Mouse (Mus musculus): ENCODE results near the gene Rhox11. TPM values are rescaled to one million over a fixed set of nuclear protein-coding genes. Genes with fewer than 3 reads are reported as not detected.
"Not testable (repeated sequence)": the region's sequence is repeated elsewhere in the genome, so short reads cannot be mapped to it uniquely, and the experiment has no call there.

Gene Rhox11
- not detected in 2 replicates for polyA plus RNA-seq (2015; fragmentation: Nextera tagmentation; extraction: Ambion mirVana)

DNA sequence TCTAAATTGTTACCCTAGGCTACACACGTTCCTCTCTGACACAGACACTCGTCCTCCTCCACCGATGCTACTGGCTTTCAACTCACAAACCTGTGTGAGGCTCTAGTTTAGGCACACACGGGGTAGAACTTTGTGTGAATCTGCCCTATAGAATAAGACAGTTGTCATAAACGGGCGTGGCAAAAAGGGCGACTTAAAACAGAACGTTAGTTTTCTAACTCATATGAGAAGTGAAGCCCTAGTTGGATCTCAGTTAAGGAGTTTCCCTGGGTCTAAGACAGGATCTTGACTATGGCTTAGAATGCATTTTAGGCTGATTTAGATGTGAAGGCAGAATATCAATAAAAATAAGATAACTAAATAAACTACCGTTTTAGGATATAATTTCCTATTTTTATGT lies at the start of gene Rhox11:
Gene Rhox11 (minus strand): TSS at position 101 of the 400 bp plus-strand sequence.
- H3K4me3 ChIP-seq (replicated peaks): no peak within 1 kb of the TSS
- no peak within 1 kb of the TSS for H3K9ac ChIP-seq
- no peaks in the 10 kb centered on the region for H3K9me3 ChIP-seq (replicated peaks)
- H3K27ac ChIP-seq: no peak within 1 kb of the TSS
- H3K4me1 ChIP-seq: no peaks in the 10 kb centered on the region
- no peaks in the 10 kb centered on the region for H3K27me3 ChIP-seq
- no peak within 1 kb of the TSS for H3K4me2 ChIP-seq
- no peak for ATAC-seq (replicated peaks; ENCODE audit: low FRiP score)
- WGBS: 89% methylated on average over 9 of the region's 9 CpGs
- no peaks in the 10 kb centered on the region for H3K36me3 ChIP-seq

GRCm38 (mm10) chrX:38121478-38121877 lies 36.5 kb upstream of the Rhox11 start:
- 0 out of 2 replicates have a peak, but pooled peaks cover 4% of the 10 kb centered on the region for H3K9me3 ChIP-seq (replicated peaks)
- no peaks in the 10 kb centered on the region for H3K4me1 ChIP-seq
- H3K27ac ChIP-seq: no peak overlapping the region
- no peak overlapping the region for H3K4me2 ChIP-seq
- H3K9ac ChIP-seq: no peak overlapping the region
- no peak for ATAC-seq (replicated peaks; ENCODE audit: low FRiP score)
- H3K27me3 ChIP-seq: no peaks in the 10 kb centered on the region
- WGBS: 90% methylated on average over 31 of the region's 34 CpGs
- no peak overlapping the region for H3K4me3 ChIP-seq (replicated peaks)
- H3K36me3 ChIP-seq: no peaks in the 10 kb centered on the region

DNA sequence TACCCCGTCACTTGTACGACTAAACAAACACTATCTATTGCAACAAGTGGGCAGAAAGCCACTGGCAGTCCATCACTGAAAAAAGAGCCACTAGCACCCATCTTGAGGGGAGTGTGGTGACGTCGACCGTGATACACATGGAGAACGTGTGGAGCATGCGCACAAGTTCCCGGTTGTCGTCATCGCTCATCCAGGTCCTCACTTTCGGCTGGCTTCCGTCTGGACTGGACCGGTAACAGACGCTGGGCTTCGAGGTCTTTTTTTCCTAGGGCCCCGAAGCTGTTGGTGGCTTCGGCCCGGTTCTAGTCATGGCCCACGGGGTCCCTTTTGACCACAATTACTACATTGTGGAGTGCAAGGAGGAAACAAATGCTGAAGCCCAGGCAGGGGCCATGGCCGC lies 36.0 kb upstream of the Rhox11 start, which contains the start of gene Rhox13:
Gene Rhox13 (plus strand): TSS at position 238 of the 400 bp plus-strand sequence.
- Histone ChIP-seq H3K27me3 (no peaks in the 10 kb centered on the region), H3K9ac (no peak within 1 kb of the TSS), H3K4me1 (no peaks in the 10 kb centered on the region), H3K36me3 (no peaks in the 10 kb centered on the region), H3K27ac (no peak within 1 kb of the TSS), H3K9me3 (replicated peaks) (0 out of 2 replicates have a peak, but pooled peaks cover 4% of the 10 kb centered on the region), H3K4me2 (no peak within 1 kb of the TSS), H3K4me3 (replicated peaks) (no peak within 1 kb of the TSS)
- no peak for ATAC-seq (replicated peaks; ENCODE audit: low FRiP score)
- WGBS: 95% methylated on average over 20 of the region's 20 CpGs

DNA sequence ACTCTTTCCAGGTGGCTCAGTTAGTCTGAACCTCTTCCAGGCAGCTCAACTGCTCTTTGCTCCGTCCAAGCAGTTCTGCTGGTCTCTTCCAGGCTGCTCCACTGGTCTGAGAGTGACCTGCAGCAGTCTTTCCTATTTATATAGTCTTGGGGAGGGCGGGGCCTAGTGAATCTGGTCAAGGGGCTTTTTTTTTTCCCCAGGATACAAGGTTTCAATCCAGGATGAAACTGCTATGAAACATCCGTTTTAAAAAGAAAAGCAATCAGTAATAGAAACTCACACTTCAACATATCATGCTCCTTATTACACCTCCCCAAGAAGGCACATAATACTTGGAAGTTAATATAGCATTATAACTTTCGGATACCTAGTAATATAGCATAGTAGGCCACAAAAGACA lies 25.9 kb upstream of the Rhox11 start, which contains the start of gene Rhox12:
Gene Rhox12 (minus strand): TSS at position 101 of the 400 bp plus-strand sequence.
- ATAC-seq (replicated peaks; ENCODE audit: low FRiP score): no peak
- WGBS: 73% methylated on average over 4 of the region's 4 CpGs
- H3K4me2 ChIP-seq: no peak within 1 kb of the TSS

GRCm38 (mm10) chrX:38084226-38084625 lies 715 bp downstream of the Rhox11 start:
- ATAC-seq (replicated peaks; ENCODE audit: low FRiP score): no peak
- no peak overlapping the region for H3K9ac ChIP-seq
- WGBS: 22% methylated on average over 12 of the region's 12 CpGs

More for the DNA sequence above, 25.9 kb upstream of the Rhox11 start, which contains the start of gene Rhox12:
- H3K36me3 ChIP-seq: no peaks in the 10 kb centered on the region
- no peak within 1 kb of the TSS for H3K4me3 ChIP-seq (replicated peaks)
- H3K27ac ChIP-seq: no peak within 1 kb of the TSS
- H3K27me3 ChIP-seq: no peaks in the 10 kb centered on the region
- no peak within 1 kb of the TSS for H3K9ac ChIP-seq
- no peaks in the 10 kb centered on the region for H3K4me1 ChIP-seq
- H3K9me3 ChIP-seq (replicated peaks): no peaks in the 10 kb centered on the region

DNA sequence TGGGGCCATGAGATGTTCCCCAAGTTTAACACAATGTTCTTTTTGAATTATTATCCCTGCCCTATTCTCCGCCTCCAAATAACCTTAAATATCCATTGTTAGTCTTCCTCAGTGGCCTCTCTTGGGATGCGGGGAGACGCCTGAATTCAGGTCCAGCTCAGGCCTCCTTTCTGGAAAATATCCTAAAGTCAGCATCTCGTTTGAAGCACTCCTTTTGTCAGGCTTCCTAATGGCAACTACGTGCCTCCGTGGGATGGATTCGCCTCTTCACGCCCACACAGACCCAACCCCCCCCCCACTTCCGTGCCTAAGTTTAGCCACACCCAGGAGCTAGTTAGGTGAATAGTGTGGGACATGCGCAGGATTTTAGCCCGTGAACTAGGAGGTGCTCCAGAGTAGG lies 18.8 kb downstream of the Rhox11 start, which contains the start of gene Rhox10:
Gene Rhox10 (plus strand): TSS at position 301 of the 400 bp plus-strand sequence.
- ATAC-seq (replicated peaks; ENCODE audit: low FRiP score): no peak
- 85% methylated on average over 11 of the region's 11 CpGs for WGBS

More at GRCm38 (mm10) chrX:38084226-38084625, 715 bp downstream of the Rhox11 start:
- H3K27ac ChIP-seq: no peak overlapping the region
- no peaks in the 10 kb centered on the region for H3K4me1 ChIP-seq
- no peak overlapping the region for H3K4me3 ChIP-seq (replicated peaks)
- H3K27me3 ChIP-seq: no peaks in the 10 kb centered on the region
- H3K36me3 ChIP-seq: no peaks in the 10 kb centered on the region
- H3K9me3 ChIP-seq (replicated peaks): no peaks in the 10 kb centered on the region
- H3K4me2 ChIP-seq: no peak overlapping the region

GRCm38 (mm10) chrX:38061544-38061943 lies 23.4 kb downstream of the Rhox11 start:
- ATAC-seq (replicated peaks; ENCODE audit: low FRiP score): no peak
- Histone ChIP-seq H3K9ac (no peak overlapping the region), H3K9me3 (replicated peaks) (no peaks in the 10 kb centered on the region), H3K4me1 (no peaks in the 10 kb centered on the region), H3K4me2 (no peak overlapping the region), H3K27ac (no peak overlapping the region), H3K36me3 (no peaks in the 10 kb centered on the region), H3K27me3 (no peaks in the 10 kb centered on the region), H3K4me3 (replicated peaks) (no peak overlapping the region)
- WGBS: 0% methylated on average over 1 of the region's 1 CpGs

More for the DNA sequence above, 18.8 kb downstream of the Rhox11 start, which contains the start of gene Rhox10:
- no peak within 1 kb of the TSS for H3K4me2 ChIP-seq
- H3K27me3 ChIP-seq: no peaks in the 10 kb centered on the region
- no peak within 1 kb of the TSS for H3K4me3 ChIP-seq (replicated peaks)
- no peaks in the 10 kb centered on the region for H3K36me3 ChIP-seq
- H3K27ac ChIP-seq: no peak within 1 kb of the TSS
- H3K4me1 ChIP-seq: no peaks in the 10 kb centered on the region
- H3K9ac ChIP-seq: no peak within 1 kb of the TSS
- H3K9me3 ChIP-seq (replicated peaks): no peaks in the 10 kb centered on the region

- not testable (repeated sequence) for H3K4me2 ChIP-seq; ATAC-seq (replicated peaks; ENCODE audit: low FRiP score); H3K27me3 ChIP-seq; H3K9me3 ChIP-seq (replicated peaks); H3K4me1 ChIP-seq; H3K27ac ChIP-seq; H3K36me3 ChIP-seq; H3K9ac ChIP-seq; H3K4me3 ChIP-seq (replicated peaks)
These were observed 41.9 kb downstream of the Rhox11 start, which contains the start of gene Btg1-ps2 for GRCm38 (mm10) chrX:38043014-38043413. Gene Btg1-ps2, minus strand, starts transcription at chrX:38043114.

DNA sequence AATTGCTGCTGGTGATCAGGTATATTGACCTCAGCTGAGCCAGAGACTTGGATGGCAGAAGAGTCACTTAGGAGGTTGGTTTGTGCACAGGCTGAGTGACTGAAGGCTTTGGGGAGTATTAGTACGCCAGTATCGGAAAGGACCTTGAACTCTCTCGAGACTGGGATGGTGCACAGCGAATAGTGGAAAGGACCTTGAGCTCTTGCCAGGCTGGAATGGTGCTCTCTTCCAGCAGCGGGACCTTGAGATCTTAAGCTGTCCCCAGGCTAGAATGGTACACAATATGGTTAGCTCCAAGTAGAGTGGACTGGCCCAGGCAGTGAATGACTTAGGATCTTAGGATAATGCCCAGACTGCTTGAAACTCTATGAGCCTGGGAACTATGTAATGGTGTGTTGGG lies 45.3 kb downstream of the Rhox11 start:
- Histone ChIP-seq H3K9ac (no peak overlapping the region), H3K36me3 (no peaks in the 10 kb centered on the region), H3K27me3 (no peaks in the 10 kb centered on the region), H3K27ac (no peak overlapping the region), H3K4me1 (no peaks in the 10 kb centered on the region), H3K9me3 (replicated peaks) (no peaks in the 10 kb centered on the region), H3K4me2 (no peak overlapping the region), H3K4me3 (replicated peaks) (no peak overlapping the region)
- 86% methylated on average over 5 of the region's 5 CpGs for WGBS
- no peak for ATAC-seq (replicated peaks; ENCODE audit: low FRiP score)

DNA sequence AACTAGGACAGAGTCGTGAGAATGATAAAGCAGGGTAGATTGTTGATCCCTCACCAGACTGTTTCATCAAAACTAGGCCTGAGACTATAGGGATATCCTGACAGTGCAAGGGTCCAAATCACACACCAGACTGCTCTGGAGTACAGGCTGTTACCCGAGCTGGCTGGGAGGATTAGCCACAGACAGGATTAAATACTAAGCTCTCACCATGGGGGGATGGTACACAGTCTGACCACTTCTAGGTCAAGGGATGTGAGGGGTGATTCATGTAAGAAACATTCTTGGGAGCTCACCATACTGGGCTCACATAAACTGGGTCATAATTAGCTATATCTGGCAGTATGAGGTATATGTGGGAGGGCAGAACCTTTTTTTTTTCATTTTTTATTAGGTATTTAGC lies 51.1 kb downstream of the Rhox11 start:
- Histone ChIP-seq H3K4me2 (no peak overlapping the region), H3K27me3 (no peaks in the 10 kb centered on the region), H3K36me3 (no peaks in the 10 kb centered on the region), H3K9ac (no peak overlapping the region), H3K4me1 (no peaks in the 10 kb centered on the region), H3K4me3 (replicated peaks) (no peak overlapping the region), H3K27ac (no peak overlapping the region), H3K9me3 (replicated peaks) (no peaks in the 10 kb centered on the region)
- WGBS: 65% methylated on average over 2 of the region's 2 CpGs
- no peak for ATAC-seq (replicated peaks; ENCODE audit: low FRiP score)

Other genes with a start within 250 kb of the Rhox11 start
- gene Rhox8, start 206.2 kb downstream of the Rhox11 start, polyA plus RNA-seq (2015; fragmentation: Nextera tagmentation; extraction: Ambion mirVana): not detected in 2 replicates
- not detected in 2 replicates for gene Rhox7b, start 187.9 kb downstream of the Rhox11 start, polyA plus RNA-seq (2015; fragmentation: Nextera tagmentation; extraction: Ambion mirVana)
- not detected in 2 replicates for gene Rhox9, start 183.4 kb downstream of the Rhox11 start, polyA plus RNA-seq (2015; fragmentation: Nextera tagmentation; extraction: Ambion mirVana)
- not detected in 2 replicates for gene Btg1-ps1, start 66.3 kb downstream of the Rhox11 start, polyA plus RNA-seq (2015; fragmentation: Nextera tagmentation; extraction: Ambion mirVana)
- gene Btg1-ps2, start 42.0 kb downstream of the Rhox11 start, polyA plus RNA-seq (2015; fragmentation: Nextera tagmentation; extraction: Ambion mirVana): 0.16 TPM in 1 of 2 replicates, not detected in the other
- gene Rhox10, start 18.7 kb downstream of the Rhox11 start, polyA plus RNA-seq (2015; fragmentation: Nextera tagmentation; extraction: Ambion mirVana): not detected in 2 replicates
- not detected in 2 replicates for gene Rhox12, start 25.8 kb upstream of the Rhox11 start, polyA plus RNA-seq (2015; fragmentation: Nextera tagmentation; extraction: Ambion mirVana)
- not detected in 2 replicates for gene Rhox13, start 36.1 kb upstream of the Rhox11 start, polyA plus RNA-seq (2015; fragmentation: Nextera tagmentation; extraction: Ambion mirVana)
- gene Zbtb33, start 104.7 kb upstream of the Rhox11 start, polyA plus RNA-seq (2015; fragmentation: Nextera tagmentation; extraction: Ambion mirVana): 4.0 and 4.7 TPM in 2 replicates
- 26.6 and 29.0 TPM in 2 replicates for gene Tmem255a, start 167.3 kb upstream of the Rhox11 start, polyA plus RNA-seq (2015; fragmentation: Nextera tagmentation; extraction: Ambion mirVana)
- gene Atp1b4, start 231.0 kb upstream of the Rhox11 start, polyA plus RNA-seq (2015; fragmentation: Nextera tagmentation; extraction: Ambion mirVana): 0.95 and 3.2 TPM in 2 replicates

Measured in kidney, embryonic 15.5 days (tissue).